Mouse (Mus musculus): ENCODE results near the gene Itk.

DNA sequence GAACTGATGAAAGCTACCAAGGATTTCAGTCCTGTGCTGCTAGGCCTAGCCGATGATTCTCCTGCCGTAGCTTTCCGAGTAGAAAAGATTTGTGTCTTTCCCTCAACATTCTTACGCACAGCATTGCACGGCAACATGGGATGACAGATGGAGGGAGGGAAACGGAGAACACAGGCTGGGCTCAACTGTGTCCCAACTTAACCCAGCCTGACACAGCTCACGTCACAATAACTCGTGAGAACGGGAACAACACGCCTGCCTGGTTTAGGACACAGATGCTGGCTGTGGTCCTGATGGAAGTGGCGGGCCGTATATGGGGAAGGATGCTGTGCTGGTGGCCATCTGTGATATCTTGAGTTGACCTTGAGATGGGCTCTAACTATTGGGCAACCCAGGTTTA is 110.6 kb downstream of the Itk start:
- TF ChIP-seq CTCF (IDR thresholded peaks at IDR 0.05; ENCODE audit: borderline replicate concordance, control insufficient read depth, extremely low read depth, insufficient read depth, low read length, poor library complexity) = no peak
- TF ChIP-seq POLR2A (IDR thresholded peaks at IDR 0.05; ENCODE audit: control insufficient read depth, extremely low read depth, insufficient read depth, low read length, poor library complexity) = no peak

All from thymus, adult 2 months (tissue).